Mouse (Mus musculus) forebrain, embryonic 14.5 days (tissue): ENCODE results near the gene Hist1h3e. TPM values are rescaled to one million over a fixed set of nuclear protein-coding genes. Genes with fewer than 3 reads are reported as not detected.
"Not testable (repeated sequence)": the region's sequence is repeated elsewhere in the genome, so short reads cannot be mapped to it uniquely, and the experiment has no call there.

Experiments used
- ATAC-seq: fragments of 200-750 bp; cut with Nextera tagmentation; 2 replicates; pipeline ENCODE4 v1.8.0; 2017; ENCODE audit warnings: mild to moderate bottlenecking, moderate library complexity
- DNase-seq: peaks from one replicate; pipeline ENCODE4 v3.0.0-alpha.2; 2015; ENCODE audit warnings: low spot score
- H3K27ac ChIP-seq: fragments of 300-500 bp; sonication (generic); 2 replicates; pipeline ENCODE4 v1.5.1; 2014; ENCODE audit warnings: low read depth, mild to moderate bottlenecking, control low read depth, low read length, moderate library complexity
- H3K27me3 ChIP-seq: fragments of 300-500 bp; sonication (generic); replicated peaks from 2 replicates; pipeline ENCODE4 v1.6.1; 2014; ENCODE audit warnings: low read length, control low read depth, mixed read lengths; ENCODE audit not compliant: control insufficient read depth, insufficient read depth
- H3K36me3 ChIP-seq: fragments of 300-500 bp; sonication (generic); 2 replicates; pipeline ENCODE4 v1.6.1; 2014; ENCODE audit warnings: low read length, control low read depth; ENCODE audit not compliant: control insufficient read depth, insufficient read depth
- H3K4me1 ChIP-seq: fragments of 300-500 bp; sonication (generic); 2 replicates; pipeline ENCODE4 v1.6.1; 2014; ENCODE audit warnings: antibody characterized with exemption, low read length, control low read depth; ENCODE audit not compliant: control insufficient read depth, insufficient read depth
- H3K4me2 ChIP-seq: fragments of 300-500 bp; sonication (generic); 2 replicates; pipeline ENCODE4 v1.6.1; 2014; ENCODE audit warnings: mild to moderate bottlenecking, control low read depth, low read length
- H3K4me3 ChIP-seq: fragments of 300-500 bp; sonication (generic); 2 replicates; pipeline ENCODE4 v1.5.1; 2014; ENCODE audit warnings: low read depth, low read length, control low read depth
- H3K9ac ChIP-seq: fragments of 300-500 bp; sonication (generic); 2 replicates; pipeline ENCODE4 v1.6.1; 2014; ENCODE audit warnings: mild to moderate bottlenecking, low read length, control low read depth, moderate library complexity
- H3K9me3 ChIP-seq: fragments of 300-500 bp; sonication (generic); replicated peaks from 2 replicates; pipeline ENCODE4 v1.6.1; 2016; ENCODE audit warnings: low read length, control low read depth, mixed read lengths; ENCODE audit not compliant: control insufficient read depth
- WGBS: fragments of 180-500 bp; shearing (Covaris S2); extraction: QIAGEN DNeasy Blood & Tissue Kit; methylation state at CpG from one replicate; pipeline ENCODE4 v1.1.7; 2014; 5-methylcytosine and 5-hydroxymethylcytosine counted together
- polyA plus RNA-seq: library from polyadenylated mRNA; unstranded; fragments of >200 nt; fragmentation: Nextera tagmentation; extraction: Ambion mirVana; gene quantifications from 2 replicates; pipeline ENCODE4 v1.2.1, GENCODE M21; 2014

Hist1h3e gene
- polyA plus RNA-seq, 1 experiment from 2014 or later = 5.7 TPM

DNA sequence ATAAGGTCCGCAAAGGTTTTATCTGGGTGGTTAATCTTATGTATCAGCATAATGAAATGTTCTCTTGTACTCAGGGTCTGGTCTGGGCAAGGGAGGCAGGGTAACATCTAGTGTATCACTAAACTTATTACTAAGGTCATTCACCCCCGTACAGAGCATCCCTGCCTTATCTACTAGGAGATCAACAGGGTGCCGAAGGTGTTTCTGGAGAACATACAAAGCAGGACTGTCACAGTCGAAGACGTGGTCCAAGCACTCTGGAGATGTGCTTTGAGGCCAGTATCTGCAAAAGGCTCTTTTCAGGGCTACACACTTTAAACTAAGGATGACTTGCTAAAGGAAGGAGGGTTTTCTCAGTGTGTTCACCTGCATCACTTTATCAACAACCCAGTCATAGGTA is 15.5 kb downstream of the Hist1h3e start:
- DNase-seq = no peak

DNA sequence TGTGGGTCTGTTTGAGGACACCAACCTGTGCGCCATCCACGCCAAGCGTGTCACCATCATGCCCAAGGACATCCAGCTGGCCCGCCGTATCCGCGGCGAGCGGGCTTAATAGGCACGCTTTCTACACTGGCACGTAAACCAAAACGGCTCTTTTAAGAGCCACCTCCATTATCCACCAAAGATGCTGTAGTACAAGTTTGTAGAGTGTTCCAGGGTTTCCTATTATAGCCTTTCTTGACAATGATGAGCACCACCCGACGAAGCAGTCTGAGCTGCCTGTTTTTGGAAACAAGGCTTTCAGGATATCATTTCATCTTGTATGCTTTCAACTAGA is 17.4 kb downstream of the Hist1h3e start:
- not testable (repeated sequence) for H3K27me3 ChIP-seq, H3K4me1 ChIP-seq, DNase-seq, H3K9me3 ChIP-seq, H3K36me3 ChIP-seq
- Histone ChIP-seq H3K4me2 (peak overlapping the region; percentile 81), H3K27ac (peak overlapping the region; percentile 92), H3K4me3 (peak overlapping the region; percentile 41), H3K9ac (peak overlapping the region; percentile 62)
- ATAC-seq = peak; percentile 35; the same call in 1 of the 2 replicates
- under 1% methylated on average over 11 of the region's 14 CpGs for WGBS

More for the DNA sequence above, 15.5 kb downstream of the Hist1h3e start:
- no peak overlapping the region for H3K27ac ChIP-seq
- 78% methylated on average over 5 of the region's 5 CpGs for WGBS
- H3K4me1 ChIP-seq = peaks cover 4% of the 10 kb centered on the region; the same call in 1 of the 2 replicates
- no peak overlapping the region for H3K4me2 ChIP-seq
- no peaks in the 10 kb centered on the region for H3K9me3 ChIP-seq
- no peak overlapping the region for H3K9ac ChIP-seq
- ATAC-seq = no peak
- H3K27me3 ChIP-seq = no peaks in the 10 kb centered on the region
- H3K36me3 ChIP-seq = no peaks in the 10 kb centered on the region
- H3K4me3 ChIP-seq = no peak overlapping the region

DNA sequence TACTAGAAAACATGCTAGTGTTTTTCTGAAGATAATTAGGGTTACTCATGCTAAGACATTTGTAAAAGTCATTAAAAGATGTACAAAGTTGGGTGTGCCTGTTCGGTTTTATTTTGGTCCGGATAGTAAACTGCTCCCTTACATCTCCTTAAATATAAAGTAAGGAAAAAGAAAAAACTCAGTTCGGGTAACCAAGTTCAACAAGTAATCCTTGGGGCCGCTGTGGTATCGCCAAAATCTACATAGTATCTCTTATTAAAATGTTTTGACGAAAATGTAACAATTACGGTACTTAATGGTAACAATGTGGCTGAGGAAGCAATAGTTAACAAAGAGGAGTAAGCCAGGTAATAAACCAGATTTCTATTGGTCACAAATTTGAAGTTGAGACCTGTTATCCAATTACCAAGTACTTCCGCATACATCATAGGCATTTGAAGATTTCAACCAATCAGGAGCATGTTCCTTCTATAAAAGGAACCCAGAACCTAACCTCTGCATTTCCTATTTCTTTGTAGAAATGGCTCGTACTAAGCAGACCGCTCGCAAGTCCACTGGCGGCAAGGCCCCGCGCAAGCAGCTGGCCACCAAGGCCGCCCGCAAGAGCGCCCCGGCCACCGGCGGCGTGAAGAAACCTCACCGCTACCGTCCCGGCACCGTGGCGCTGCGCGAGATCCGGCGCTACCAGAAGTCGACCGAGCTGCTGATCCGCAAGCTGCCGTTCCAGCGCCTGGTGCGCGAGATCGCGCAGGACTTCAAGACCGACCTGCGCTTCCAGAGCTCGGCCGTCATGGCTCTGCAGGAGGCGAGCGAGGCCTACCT is 18.0 kb downstream of the Hist1h3e start, which contains the start of gene Hist1h3f:
Gene Hist1h3f (plus strand): TSS at position 88 of the 822 bp plus-strand sequence.
- Histone ChIP-seq H3K36me3 (no peaks in the 10 kb centered on the region), H3K4me3 (peak within 1 kb of the TSS; percentile 41), H3K9me3 (no peaks in the 10 kb centered on the region), H3K4me1 (no peaks in the 10 kb centered on the region), H3K4me2 (peak within 1 kb of the TSS; percentile 81), H3K9ac (peak within 1 kb of the TSS; percentile 62), H3K27ac (peak within 1 kb of the TSS; percentile 92), H3K27me3 (no peaks in the 10 kb centered on the region)
- ATAC-seq (peak; percentile 95), DNase-seq (peak; percentile 99)
- WGBS = under 1% methylated on average over 21 of the region's 45 CpGs

DNA sequence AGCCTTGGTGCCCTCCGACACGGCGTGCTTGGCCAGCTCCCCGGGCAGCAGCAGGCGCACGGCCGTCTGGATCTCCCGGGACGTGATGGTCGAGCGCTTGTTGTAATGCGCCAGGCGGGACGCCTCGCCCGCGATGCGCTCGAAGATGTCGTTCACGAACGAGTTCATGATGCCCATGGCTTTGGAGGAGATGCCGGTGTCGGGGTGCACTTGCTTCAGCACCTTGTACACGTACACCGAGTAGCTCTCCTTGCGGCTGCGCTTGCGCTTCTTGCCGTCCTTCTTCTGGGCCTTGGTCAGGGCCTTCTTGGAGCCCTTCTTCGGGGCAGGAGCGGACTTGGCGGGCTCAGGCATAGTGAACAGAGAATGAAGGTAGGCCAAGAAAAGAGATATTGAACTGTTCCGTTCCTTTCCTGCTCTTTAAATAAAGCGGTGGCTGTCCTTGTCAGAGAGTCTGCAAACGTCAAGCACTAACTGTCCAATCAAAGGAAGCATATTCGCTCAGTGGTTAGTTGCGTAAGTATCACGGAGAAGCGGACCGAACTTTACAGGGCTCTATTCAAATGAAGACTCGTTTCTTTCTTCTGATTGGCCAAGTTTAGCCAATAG is 19.1 kb downstream of the Hist1h3e start, which contains the start of gene Hist1h2bh:
Gene Hist1h2bh (minus strand): TSS at position 394 of the 609 bp plus-strand sequence.
- Histone ChIP-seq H3K9ac (peak within 1 kb of the TSS; percentile 57), H3K27ac (peak within 1 kb of the TSS; percentile 92), H3K4me3 (peak within 1 kb of the TSS; percentile 41), H3K4me2 (peak within 1 kb of the TSS; percentile 81)
- DNase-seq = peak; percentile 97
- WGBS = 0% methylated on average over 33 of the region's 42 CpGs
- H3K36me3 ChIP-seq, H3K4me1 ChIP-seq, H3K9me3 ChIP-seq, H3K27me3 ChIP-seq: not testable (repeated sequence)
- peak; percentile 91 for ATAC-seq

DNA sequence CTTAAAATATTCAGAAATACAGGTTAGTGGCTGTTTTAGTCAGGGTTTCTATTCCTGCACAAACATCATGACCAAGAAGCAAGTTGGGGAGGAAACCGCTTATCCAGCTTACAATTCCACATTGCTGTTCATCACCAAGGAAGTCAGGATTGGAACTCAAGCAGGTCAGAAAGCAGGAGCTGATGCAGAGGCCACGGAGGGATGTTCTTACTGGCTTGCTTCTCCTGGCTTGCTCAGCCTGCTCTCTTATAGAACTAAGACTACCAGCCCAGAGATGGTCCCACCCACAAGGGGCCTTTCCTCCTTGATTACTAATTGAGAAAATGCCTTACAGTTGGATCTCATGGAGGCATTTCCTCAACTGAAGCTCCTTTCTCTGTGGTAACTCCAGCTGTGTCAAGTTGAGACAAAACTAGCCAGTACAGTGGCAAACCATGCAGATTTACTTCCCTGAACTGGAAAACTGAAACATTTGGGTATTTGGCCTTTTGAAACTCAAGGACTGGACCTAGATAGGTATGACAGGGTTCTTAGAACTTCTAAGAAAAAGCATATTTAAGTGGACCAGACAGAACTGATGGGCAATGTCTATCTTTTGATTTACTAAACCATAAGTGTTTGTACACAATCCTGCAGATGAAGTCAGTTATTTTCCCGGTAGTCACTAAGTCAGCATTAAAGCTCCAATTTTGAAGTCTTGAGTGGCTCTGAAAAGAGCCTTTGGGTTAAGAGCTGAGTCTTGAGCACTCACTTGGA is 19.8 kb downstream of the Hist1h3e start:
- not testable (repeated sequence) for DNase-seq, H3K36me3 ChIP-seq, H3K9me3 ChIP-seq, H3K27me3 ChIP-seq, ATAC-seq, H3K4me1 ChIP-seq
- H3K4me3 ChIP-seq = peak overlapping the region; percentile 37
- peak overlapping the region; percentile 81 for H3K4me2 ChIP-seq
- H3K27ac ChIP-seq = peak overlapping the region; percentile 75
- peak overlapping the region; percentile 57; the same call in 1 of the 2 replicates for H3K9ac ChIP-seq
- 6% methylated on average over 3 of the region's 3 CpGs for WGBS

DNA sequence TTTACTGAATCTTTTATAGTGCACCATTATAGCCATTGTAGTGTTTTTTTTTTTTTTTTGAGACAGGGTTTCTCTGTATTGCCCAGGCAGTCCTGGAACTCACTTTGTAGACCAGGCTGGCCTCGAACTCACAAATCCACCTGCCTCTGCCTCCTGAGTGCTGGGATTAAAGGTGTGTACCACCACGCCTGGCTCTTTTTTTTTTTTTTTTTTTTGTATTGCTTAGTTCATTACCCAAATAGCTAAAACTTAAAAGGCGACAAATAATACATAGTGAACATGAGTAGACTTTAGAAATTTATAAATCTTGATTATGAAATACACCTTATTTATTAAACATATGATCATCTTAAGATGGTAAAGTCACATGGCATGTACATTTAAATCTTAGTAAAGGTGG is 20.7 kb downstream of the Hist1h3e start:
- ATAC-seq (no peak), DNase-seq (no peak)
- H3K9me3 ChIP-seq = no peaks in the 10 kb centered on the region
- WGBS = 74% methylated on average over 3 of the region's 3 CpGs
- no peak overlapping the region for H3K4me2 ChIP-seq
- H3K4me1 ChIP-seq = peaks cover 3% of the 10 kb centered on the region; the same call in 1 of the 2 replicates
- no peak overlapping the region for H3K4me3 ChIP-seq
- H3K27me3 ChIP-seq = no peaks in the 10 kb centered on the region
- no peaks in the 10 kb centered on the region for H3K36me3 ChIP-seq
- no peak overlapping the region for H3K9ac ChIP-seq
- H3K27ac ChIP-seq = no peak overlapping the region

DNA sequence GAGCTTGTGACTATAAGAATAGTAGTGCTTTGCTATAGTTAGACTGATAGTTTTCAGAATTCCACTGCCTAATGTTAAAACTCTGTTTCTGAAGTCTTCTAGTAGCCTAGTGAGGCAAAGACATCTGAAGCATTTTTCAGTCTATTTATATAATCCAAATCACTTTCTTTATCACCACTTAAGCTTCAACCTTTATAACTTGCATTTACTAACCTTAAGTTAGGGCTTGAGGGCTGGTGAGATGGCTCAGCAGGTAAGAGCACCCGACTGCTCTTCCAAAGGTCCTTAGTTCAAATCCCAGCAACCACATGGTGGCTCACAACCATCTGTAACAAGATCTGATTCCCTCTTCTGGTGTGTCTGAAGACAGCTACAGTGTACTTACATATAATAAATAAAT is 22.3 kb downstream of the Hist1h3e start:
- H3K4me2 ChIP-seq, H3K4me3 ChIP-seq, H3K4me1 ChIP-seq, H3K9ac ChIP-seq, H3K27me3 ChIP-seq, DNase-seq, H3K27ac ChIP-seq, H3K9me3 ChIP-seq, H3K36me3 ChIP-seq, ATAC-seq: not testable (repeated sequence)
- WGBS = 74% methylated on average over 1 of the region's 1 CpGs

DNA sequence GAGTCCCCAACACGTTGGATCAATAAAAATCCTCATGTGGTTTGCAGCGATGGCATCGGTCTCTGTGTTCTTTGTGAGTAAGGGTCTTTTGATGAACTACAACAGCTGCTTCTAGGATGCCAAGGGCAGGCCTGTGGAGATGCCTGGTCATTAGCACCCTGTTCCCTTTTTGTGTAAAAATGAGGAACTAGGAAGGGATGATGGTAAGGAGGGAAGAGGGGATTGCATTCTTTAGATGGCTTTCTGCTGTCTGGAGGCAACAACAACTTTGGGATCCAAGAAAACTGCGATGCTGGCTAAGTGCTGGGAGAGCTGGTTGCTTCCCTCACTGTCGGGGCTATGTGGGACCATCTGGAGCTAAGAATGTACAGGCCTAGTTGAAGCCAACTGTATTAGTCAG is 23.9 kb downstream of the Hist1h3e start:
- H3K9ac ChIP-seq = no peak overlapping the region
- H3K4me3 ChIP-seq = no peak overlapping the region
- H3K27me3 ChIP-seq = no peaks in the 10 kb centered on the region
- ATAC-seq = no peak
- H3K9me3 ChIP-seq = no peaks in the 10 kb centered on the region
- no peak overlapping the region for H3K4me2 ChIP-seq
- peaks cover 10% of the 10 kb centered on the region; the same call in 1 of the 2 replicates for H3K4me1 ChIP-seq
- no peak for DNase-seq
- H3K27ac ChIP-seq = no peak overlapping the region
- no peaks in the 10 kb centered on the region for H3K36me3 ChIP-seq
- WGBS = 77% methylated on average over 5 of the region's 5 CpGs
